28 mouse cellular contexts compared by ENCODE assay signal in genomic region chr10:86762384-86762730, GRCm38 (mm10). TPM values are rescaled to one million over a fixed set of nuclear protein-coding genes. Genes with fewer than 3 reads are reported as not detected.
DNase-seq lines count a peak whose midpoint lies in the region; ATAC-seq lines count a peak whose summit lies in the region.
"Had no signal": no experiment of that assay in that cellular context is flagged by ENCODE, and none has a peak within 500 bp of the region (broad histone marks: within the 10 kb centered on the region; RNA-seq: fewer than 3 reads in every experiment).

No protein-coding gene starts in this region.

- ATAC-seq in midbrain, embryonic 13.5 days: 0 out of 2 replicates have a peak, but pooled peaks have one; percentile 5
- ATAC-seq in midbrain, embryonic 11.5 days (ENCODE audit: low FRiP score): no peak
- ATAC-seq in midbrain, embryonic 16.5 days: 0 out of 2 replicates have a peak, but pooled peaks have one; percentile 40
- ATAC-seq: CD4-positive, CD25-positive, alpha-beta regulatory T cell, adult 4 months; liver, embryonic 12.5 days; Patski had no signal

- peak; percentile 81 for DNase-seq in heart, adult 11 months
- no peak for DNase-seq in heart, adult 18-20 months
- no peak for DNase-seq in midbrain, embryonic 11.5 days (ENCODE audit: low spot score, missing footprints)
- no peak for DNase-seq in Muller cell, postnatal 12 days (ENCODE audit: inconsistent ontology term)
- no peak for DNase-seq in urinary bladder, postnatal 36 days (ENCODE audit: low spot score in 2 of 2)
- DNase-seq: adrenal gland, adult 2 months; cerebellum, adult 11 months; gastrocnemius, postnatal 10 days; heart, adult 2 months; heart, postnatal 36 days; kidney, adult 11 months; kidney, postnatal 36 days; layer of hippocampus, postnatal 36 days; lung, adult 18-20 months; lung, postnatal 10 days; thymus, postnatal 25 days had no signal

- 72% methylated on average over 3 of the region's 3 CpGs for WGBS in midbrain, embryonic 13.5 days
- WGBS in midbrain, embryonic 11.5 days: 60% methylated on average over 3 of the region's 3 CpGs
- WGBS in midbrain, embryonic 16.5 days: 72% methylated on average over 3 of the region's 3 CpGs

- H3K4me1 ChIP-seq in midbrain, embryonic 13.5 days (replicated peaks): no peaks in the 10 kb centered on the region
- no peaks in the 10 kb centered on the region for H3K4me1 ChIP-seq in midbrain, embryonic 11.5 days (ENCODE audit: control insufficient read depth, insufficient read depth, low read length)
- H3K4me1 ChIP-seq in midbrain, embryonic 16.5 days (ENCODE audit: control insufficient read depth, insufficient read depth, low read length): no peaks in the 10 kb centered on the region
- H3K4me1 ChIP-seq: embryonic facial prominence, embryonic 12.5 days; liver, embryonic 12.5 days had no signal

- H3K4me2 ChIP-seq in midbrain, embryonic 13.5 days (replicated peaks): no peak overlapping the region
- no peak overlapping the region for H3K4me2 ChIP-seq in midbrain, embryonic 11.5 days
- H3K4me2 ChIP-seq in midbrain, embryonic 16.5 days (ENCODE audit: low read length): no peak overlapping the region
- H3K4me2 ChIP-seq: embryonic facial prominence, embryonic 12.5 days; kidney, embryonic 15.5 days; limb, embryonic 13.5 days; liver, embryonic 12.5 days had no signal

- no peaks in the 10 kb centered on the region for H3K9me3 ChIP-seq in midbrain, embryonic 13.5 days
- no peaks in the 10 kb centered on the region for H3K9me3 ChIP-seq in midbrain, embryonic 11.5 days (ENCODE audit: control insufficient read depth, low read length)
- H3K9me3 ChIP-seq in midbrain, embryonic 16.5 days (replicated peaks; ENCODE audit: control insufficient read depth, low read length, poor library complexity, severe bottlenecking): no peaks in the 10 kb centered on the region
- H3K9me3 ChIP-seq: embryonic facial prominence, embryonic 12.5 days; kidney, embryonic 15.5 days; limb, embryonic 13.5 days; liver, embryonic 12.5 days had no signal

- H3K36me3 ChIP-seq in midbrain, embryonic 13.5 days: no peaks in the 10 kb centered on the region
- no peaks in the 10 kb centered on the region for H3K36me3 ChIP-seq in midbrain, embryonic 11.5 days (ENCODE audit: control insufficient read depth, insufficient read depth, low read length)
- no peaks in the 10 kb centered on the region for H3K36me3 ChIP-seq in midbrain, embryonic 16.5 days (ENCODE audit: control insufficient read depth, insufficient read depth, low read length)
- H3K36me3 ChIP-seq: embryonic facial prominence, embryonic 12.5 days; kidney, embryonic 15.5 days; limb, embryonic 13.5 days; liver, embryonic 12.5 days had no signal

- H3K27me3 ChIP-seq in midbrain, embryonic 13.5 days: no peaks in the 10 kb centered on the region
- H3K27me3 ChIP-seq in midbrain, embryonic 11.5 days (ENCODE audit: control insufficient read depth, insufficient read depth, low read length): no peaks in the 10 kb centered on the region
- no peaks in the 10 kb centered on the region for H3K27me3 ChIP-seq in midbrain, embryonic 16.5 days (ENCODE audit: control insufficient read depth, insufficient read depth, low read depth, low read length)
- H3K27me3 ChIP-seq: embryonic facial prominence, embryonic 12.5 days; kidney, embryonic 15.5 days; limb, embryonic 13.5 days; Patski had no signal

- no peak overlapping the region for H3K4me3 ChIP-seq in midbrain, embryonic 13.5 days (replicated peaks)
- no peak overlapping the region for H3K4me3 ChIP-seq in midbrain, embryonic 11.5 days (ENCODE audit: low read depth, low read length)
- no peak overlapping the region for H3K4me3 ChIP-seq in midbrain, embryonic 16.5 days (ENCODE audit: low read depth, low read length)
- H3K4me3 ChIP-seq: embryonic facial prominence, embryonic 12.5 days; heart, adult 2 months; kidney, embryonic 15.5 days; limb, embryonic 13.5 days; liver, embryonic 12.5 days had no signal

- no peak overlapping the region for H3K9ac ChIP-seq in midbrain, embryonic 13.5 days (replicated peaks)
- H3K9ac ChIP-seq in midbrain, embryonic 11.5 days (ENCODE audit: low read length): no peak overlapping the region
- no peak overlapping the region for H3K9ac ChIP-seq in midbrain, embryonic 16.5 days (ENCODE audit: low read depth, low read length)
- H3K9ac ChIP-seq: embryonic facial prominence, embryonic 12.5 days; kidney, embryonic 15.5 days; limb, embryonic 13.5 days; liver, embryonic 12.5 days had no signal

- peak overlapping the region; percentile 41; the same call in 1 of the 2 replicates for H3K27ac ChIP-seq in midbrain, embryonic 13.5 days
- H3K27ac ChIP-seq in midbrain, embryonic 11.5 days (ENCODE audit: low read depth, low read length): no peak overlapping the region
- peak overlapping the region; percentile 65 for H3K27ac ChIP-seq in midbrain, embryonic 16.5 days (ENCODE audit: low read length)
- H3K27ac ChIP-seq: embryonic facial prominence, embryonic 12.5 days; heart, adult 2 months; kidney, embryonic 15.5 days; limb, embryonic 13.5 days; liver, embryonic 12.5 days had no signal

RNA-seq across cellular contexts. Expression of gene Gm49358, which starts 1.4 kb away (rescaled TPM):
- total RNA-seq in heart, adult 18-20 months (2021): 10 to 100 TPM; 13.3 to 16.2 TPM
- not detected in 2 replicates for polyA plus RNA-seq in midbrain, embryonic 13.5 days (2015; fragmentation: Nextera tagmentation; extraction: Ambion mirVana)
- polyA plus RNA-seq in midbrain, embryonic 11.5 days (2014; fragmentation: Nextera tagmentation; extraction: Ambion mirVana): 0.37 TPM in 1 of 2 replicates, not detected in the other
- not detected in 2 replicates for polyA plus RNA-seq in midbrain, embryonic 16.5 days (2015; fragmentation: Nextera tagmentation; extraction: Ambion mirVana)
- polyA plus RNA-seq: adrenal gland, adult 2 months; CD4-positive, CD25-positive, alpha-beta regulatory T cell, adult 4 months; cortical plate, adult 2 months; embryonic facial prominence, embryonic 12.5 days; forebrain, embryonic 11.5 days; heart, adult 2 months; heart, embryonic 14.5 days; kidney, embryonic 15.5 days; liver, embryonic 12.5 days; stomach, embryonic 14.5 days had no signal

RNA-seq across cellular contexts. Expression of gene Nt5dc3, which starts 16.4 kb away (rescaled TPM):
- total RNA-seq in heart, adult 18-20 months (2021): 10 to 100 TPM; 33.7 to 35.6 TPM
- polyA plus RNA-seq in midbrain, embryonic 13.5 days (2015; fragmentation: Nextera tagmentation; extraction: Ambion mirVana): 5.9 and 6.5 TPM in 2 replicates
- 1.1 and 1.7 TPM in 2 replicates for polyA plus RNA-seq in midbrain, embryonic 11.5 days (2014; fragmentation: Nextera tagmentation; extraction: Ambion mirVana)
- 15.2 and 15.9 TPM in 2 replicates for polyA plus RNA-seq in midbrain, embryonic 16.5 days (2015; fragmentation: Nextera tagmentation; extraction: Ambion mirVana)

RNA-seq across cellular contexts. Expression of gene Ttc41, which starts 56.7 kb away (rescaled TPM):
- 1 to 10 TPM; 1.5 to 1.9 TPM for total RNA-seq in heart, adult 18-20 months (2021)
- 2.4 and 3.5 TPM in 2 replicates for polyA plus RNA-seq in midbrain, embryonic 13.5 days (2015; fragmentation: Nextera tagmentation; extraction: Ambion mirVana)
- polyA plus RNA-seq in midbrain, embryonic 11.5 days (2014; fragmentation: Nextera tagmentation; extraction: Ambion mirVana): 1.9 and 2.5 TPM in 2 replicates
- polyA plus RNA-seq in midbrain, embryonic 16.5 days (2015; fragmentation: Nextera tagmentation; extraction: Ambion mirVana): 2.5 and 2.8 TPM in 2 replicates

RNA-seq across cellular contexts. Expression of gene Hsp90b1, which starts 57.0 kb away (rescaled TPM):
- 100 to 1,000 TPM; 319 to 364 TPM for total RNA-seq in heart, adult 18-20 months (2021)
- polyA plus RNA-seq in midbrain, embryonic 13.5 days (2015; fragmentation: Nextera tagmentation; extraction: Ambion mirVana): 345 and 354 TPM in 2 replicates
- polyA plus RNA-seq in midbrain, embryonic 11.5 days (2014; fragmentation: Nextera tagmentation; extraction: Ambion mirVana): 477 and 506 TPM in 2 replicates
- 286 and 330 TPM in 2 replicates for polyA plus RNA-seq in midbrain, embryonic 16.5 days (2015; fragmentation: Nextera tagmentation; extraction: Ambion mirVana)
